Mouse (Mus musculus) left cerebral cortex, adult 11 months (tissue): Measurements from ENCODE around the gene Vmn1r181.
"Not testable (repeated sequence)": the region's sequence is repeated elsewhere in the genome, so short reads cannot be mapped to it uniquely, and the experiment has no call there.

ENCODE experiments used
- DNase-seq: peaks from one replicate; pipeline ENCODE4 v3.0.0; 2022; ENCODE audit warnings: low spot score

The Vmn1r181 gene

DNA sequence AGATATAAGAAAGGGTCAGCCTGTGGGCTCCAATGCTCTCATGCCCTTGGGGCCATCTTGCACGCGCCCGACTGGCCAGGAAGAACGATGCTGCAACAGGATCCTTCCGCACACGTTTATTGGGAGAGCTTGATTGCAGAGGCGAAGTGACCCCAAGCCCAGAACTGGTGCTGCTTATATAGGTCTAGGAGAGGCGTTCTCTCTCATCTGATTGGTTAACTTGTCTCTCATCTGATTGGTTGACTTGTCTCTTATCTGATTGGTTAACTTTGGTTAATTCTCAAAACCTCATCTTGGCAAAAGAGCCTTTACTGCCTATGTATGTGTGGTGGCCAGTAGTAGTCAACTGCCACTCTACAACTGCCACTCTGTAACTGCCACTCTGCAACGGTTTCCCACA, at the start of gene Vmn1r181:
Gene Vmn1r181 (plus strand): TSS at position 301 of the 400 bp plus-strand sequence.
- not testable (repeated sequence) for DNase-seq

DNA sequence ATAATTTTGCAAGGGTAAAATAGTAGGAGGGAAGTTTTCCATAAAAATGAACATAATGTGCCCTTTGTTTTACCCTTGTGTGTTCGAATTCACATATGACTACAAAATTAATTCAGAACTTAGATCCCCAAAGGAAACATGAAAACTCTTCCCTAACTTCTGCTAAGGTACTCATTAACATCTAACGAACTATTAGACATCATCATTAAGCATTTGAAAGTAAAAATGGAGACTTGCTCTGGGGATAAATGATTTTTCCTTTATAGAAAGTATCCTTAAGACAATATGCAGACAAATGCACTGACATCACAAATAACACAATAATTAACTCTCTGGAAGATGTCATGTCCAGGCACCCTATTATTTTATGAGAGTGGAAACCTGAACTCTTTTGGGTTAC, 47.7 kb upstream of the Vmn1r181 start, which contains the start of gene Vmn1r179:
Gene Vmn1r179 (plus strand): TSS at position 301 of the 400 bp plus-strand sequence.
- DNase-seq: no peak

DNA sequence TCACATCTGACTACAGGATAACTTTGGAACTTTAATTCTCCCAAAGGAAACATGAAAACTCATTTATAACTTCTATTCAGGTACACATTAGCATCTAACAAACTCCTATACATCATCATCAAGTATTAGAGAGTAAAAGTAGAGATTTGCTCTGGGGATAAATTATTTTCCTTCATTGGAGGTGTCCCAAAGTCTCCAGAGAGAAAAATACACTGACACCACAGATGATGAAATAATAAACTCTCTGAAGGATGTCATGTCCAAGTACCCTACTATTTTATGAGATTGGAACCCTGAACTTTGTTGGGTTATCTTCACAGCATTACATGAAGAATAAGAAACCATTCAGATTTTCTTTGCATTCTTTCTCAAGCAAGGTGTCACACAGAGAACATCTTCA, 24.1 kb upstream of the Vmn1r181 start, which contains the start of gene Vmn1r180:
Gene Vmn1r180 (plus strand): TSS at position 301 of the 400 bp plus-strand sequence.
- no peak for DNase-seq

DNA sequence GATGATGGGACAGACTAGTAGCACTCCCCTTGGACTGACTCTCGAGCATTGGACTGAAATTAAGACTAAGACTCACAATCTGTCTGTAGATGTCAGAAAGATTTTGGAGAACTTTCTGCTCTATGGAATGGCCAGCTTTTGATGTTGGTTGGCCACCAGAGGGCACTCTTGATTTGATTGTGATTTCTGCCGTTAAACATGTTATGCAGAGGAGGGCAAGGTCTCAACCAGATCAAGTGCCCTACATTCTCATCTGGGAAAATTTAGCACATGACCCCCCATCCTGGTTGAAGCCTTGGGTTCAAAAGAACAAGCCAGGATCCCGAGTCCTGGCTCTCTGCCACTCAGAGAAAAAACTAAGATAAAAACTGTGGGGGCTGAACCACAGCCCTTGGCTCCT, 6.4 kb upstream of the Vmn1r181 start:
- peak; percentile 4 for DNase-seq

DNA sequence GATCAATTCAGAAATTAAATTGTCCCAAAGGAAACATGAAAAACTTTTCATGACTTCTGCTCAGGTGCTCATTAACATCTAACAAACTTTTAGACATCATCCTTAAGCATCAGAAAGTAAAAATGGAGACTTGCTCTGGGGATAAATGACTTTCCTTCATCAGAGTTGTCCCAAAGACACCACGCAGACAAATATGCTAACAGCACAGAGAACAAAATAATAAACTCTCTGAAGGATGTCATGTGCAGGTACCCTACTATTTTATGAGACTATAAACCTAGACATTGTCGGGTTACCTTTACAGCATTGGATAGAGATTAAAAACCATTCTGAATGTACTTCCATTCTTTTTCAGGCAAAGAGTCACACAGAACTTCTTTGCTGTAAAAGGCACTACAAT, 27.0 kb downstream of the Vmn1r181 start, which contains the start of gene V1rd19:
Gene V1rd19 (plus strand): TSS at position 301 of the 400 bp plus-strand sequence.
- DNase-seq: no peak
